Mouse (Mus musculus) liver (tissue): ENCODE measurements around the gene Hpn.

Experiments used
- DNase-seq: peaks from one replicate; pipeline ENCODE4 v3.0.0-alpha.2; 2020; ENCODE audit warnings: mixed read lengths

Gene Hpn

GRCm38 (mm10) chr7:31140302-31140701 is 25.2 kb upstream of the Hpn start:
- no peak for DNase-seq

GRCm38 (mm10) chr7:31139765-31140164 is 24.7 kb upstream of the Hpn start:
- DNase-seq = peak; percentile 49

GRCm38 (mm10) chr7:31135717-31136116 is 20.6 kb upstream of the Hpn start:
- no peak for DNase-seq

- no peak for DNase-seq
These were observed 16.8 kb upstream of the Hpn start for GRCm38 (mm10) chr7:31131866-31132265.

GRCm38 (mm10) chr7:31130841-31131240 is 15.8 kb upstream of the Hpn start:
- peak; percentile 43 for DNase-seq

- DNase-seq = no peak
These were observed 15.1 kb upstream of the Hpn start for GRCm38 (mm10) chr7:31130197-31130596.

GRCm38 (mm10) chr7:31128157-31128705 is 13.1 kb upstream of the Hpn start:
- no peak for DNase-seq

- no peak for DNase-seq
These were observed 12.0 kb upstream of the Hpn start, which contains the start of gene Scn1b for GRCm38 (mm10) chr7:31126851-31127724. Scn1b (minus strand) TSS chr7:31127003.

- DNase-seq = no peak
These were observed 11.2 kb upstream of the Hpn start for GRCm38 (mm10) chr7:31126211-31126751.

GRCm38 (mm10) chr7:31125116-31125515 is 10.0 kb upstream of the Hpn start:
- no peak for DNase-seq

GRCm38 (mm10) chr7:31124381-31124780 is 9.3 kb upstream of the Hpn start:
- no peak for DNase-seq

GRCm38 (mm10) chr7:31123697-31124096 is 8.6 kb upstream of the Hpn start:
- DNase-seq = no peak

- DNase-seq = no peak
These were observed 7.8 kb upstream of the Hpn start for GRCm38 (mm10) chr7:31122641-31123631.

GRCm38 (mm10) chr7:31119556-31119955 is 4.5 kb upstream of the Hpn start:
- no peak for DNase-seq

- no peak for DNase-seq
These were observed 3.4 kb upstream of the Hpn start for GRCm38 (mm10) chr7:31118486-31118885.

GRCm38 (mm10) chr7:31117465-31117864 is 2.4 kb upstream of the Hpn start:
- no peak for DNase-seq

- DNase-seq = peak; percentile 61
These were observed 1.6 kb upstream of the Hpn start for GRCm38 (mm10) chr7:31116721-31117145.

- peak; percentile 70 for DNase-seq
These were observed 525 bp upstream of the Hpn start for GRCm38 (mm10) chr7:31115587-31116043.

GRCm38 (mm10) chr7:31114646-31115045 is 444 bp downstream of the Hpn start:
- DNase-seq = peak; percentile 23

GRCm38 (mm10) chr7:31113800-31114199 is 1.3 kb downstream of the Hpn start:
- DNase-seq = no peak

- no peak for DNase-seq
These were observed 3.1 kb downstream of the Hpn start for GRCm38 (mm10) chr7:31112036-31112435.

- no peak for DNase-seq
These were observed 4.2 kb downstream of the Hpn start for GRCm38 (mm10) chr7:31110861-31111385.
